Mouse (Mus musculus) spleen, embryonic (tissue): ENCODE measurements around the gene Chchd3.

Source experiments
- CTCF ChIA-PET: fragments of 350-600 bp; sonication (Branson Sonifier 250); formaldehyde crosslinking; loops from one replicate; lab custom pipeline; 2022; lab: Charles Lee

Chchd3 gene

DNA sequence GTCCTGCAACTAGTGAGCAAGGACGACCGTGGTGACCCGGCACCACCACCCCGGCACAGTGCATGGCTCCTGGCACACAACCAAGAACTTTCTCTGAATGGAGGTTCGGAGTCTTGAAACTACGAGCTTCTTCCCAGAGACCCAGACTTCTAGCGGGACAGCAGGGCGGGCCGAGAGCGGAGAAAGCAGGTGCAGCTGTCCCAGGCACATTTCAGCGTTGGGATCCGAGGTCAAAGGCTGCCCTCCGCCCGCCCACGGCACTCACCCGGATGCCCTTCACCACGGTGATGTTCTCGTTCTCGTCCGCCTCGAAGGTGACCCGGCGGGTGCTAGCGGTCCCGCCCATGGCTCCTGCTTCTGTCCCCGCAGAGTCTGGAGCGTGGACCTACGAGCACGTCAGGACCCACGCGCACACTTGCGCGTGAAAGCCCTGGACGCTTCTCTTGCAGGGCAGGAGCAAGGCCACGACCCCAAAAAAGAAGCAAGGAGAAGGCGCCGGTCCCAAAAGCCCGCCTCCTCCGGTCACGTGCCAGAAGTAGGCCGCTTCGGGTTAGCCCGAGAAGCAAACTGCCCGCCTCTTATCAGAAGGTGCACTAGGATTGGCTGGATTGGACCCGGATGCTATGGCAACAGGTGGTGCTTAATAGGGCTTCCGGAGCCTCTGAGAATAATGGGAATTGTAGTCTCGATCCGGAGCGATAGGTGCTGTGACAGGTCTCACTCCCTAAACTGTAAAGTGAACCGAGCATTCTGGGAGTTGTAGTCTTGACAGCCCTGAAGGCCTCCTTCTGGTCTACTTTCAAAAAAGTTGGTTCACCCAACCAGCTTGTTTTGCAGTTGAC lies at the start of gene Chchd3:
Gene Chchd3, minus strand, starts transcription at position 526 of the 842 bp plus-strand sequence.
- CTCF ChIA-PET = no interaction called here

DNA sequence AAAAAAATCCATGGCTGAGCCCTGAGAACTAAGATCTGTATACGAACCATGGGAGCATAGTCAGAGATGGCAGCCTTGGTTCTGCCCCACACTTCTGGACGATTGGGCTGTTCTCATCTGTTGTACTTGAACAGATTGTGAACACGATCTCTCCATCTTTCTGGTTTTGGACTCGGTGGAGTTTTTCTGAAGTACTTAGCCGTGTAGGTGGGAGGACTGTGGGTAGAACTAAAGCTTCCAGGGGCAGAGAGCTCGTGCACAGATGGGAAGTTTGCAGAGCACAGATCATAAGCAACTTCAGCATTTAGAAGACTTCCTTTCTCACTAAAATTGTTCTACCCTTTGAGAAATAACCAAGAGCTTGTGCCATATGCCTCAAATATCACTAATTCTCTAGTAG lies 44.6 kb upstream of the Chchd3 start:
- CTCF ChIA-PET = no interaction called here

DNA sequence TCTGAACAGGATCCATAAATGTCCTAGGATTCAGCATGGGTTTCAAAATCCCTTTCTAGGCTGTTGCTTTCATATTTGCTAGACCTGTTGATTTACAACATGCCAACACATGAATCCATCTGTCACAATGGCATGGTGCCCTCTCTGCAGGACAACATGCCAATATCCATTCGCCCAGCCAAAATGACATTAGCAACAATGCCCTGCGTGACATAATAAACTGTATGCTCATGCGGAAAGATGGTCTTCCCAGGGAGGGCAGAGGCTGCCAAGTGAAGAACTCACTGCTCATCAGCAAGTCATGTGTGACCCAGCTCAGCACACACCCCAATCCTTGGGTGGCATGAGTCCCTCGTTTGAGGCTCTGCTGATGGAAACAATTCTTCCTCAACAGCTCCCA lies 38.8 kb upstream of the Chchd3 start:
- CTCF ChIA-PET = no interaction called here

DNA sequence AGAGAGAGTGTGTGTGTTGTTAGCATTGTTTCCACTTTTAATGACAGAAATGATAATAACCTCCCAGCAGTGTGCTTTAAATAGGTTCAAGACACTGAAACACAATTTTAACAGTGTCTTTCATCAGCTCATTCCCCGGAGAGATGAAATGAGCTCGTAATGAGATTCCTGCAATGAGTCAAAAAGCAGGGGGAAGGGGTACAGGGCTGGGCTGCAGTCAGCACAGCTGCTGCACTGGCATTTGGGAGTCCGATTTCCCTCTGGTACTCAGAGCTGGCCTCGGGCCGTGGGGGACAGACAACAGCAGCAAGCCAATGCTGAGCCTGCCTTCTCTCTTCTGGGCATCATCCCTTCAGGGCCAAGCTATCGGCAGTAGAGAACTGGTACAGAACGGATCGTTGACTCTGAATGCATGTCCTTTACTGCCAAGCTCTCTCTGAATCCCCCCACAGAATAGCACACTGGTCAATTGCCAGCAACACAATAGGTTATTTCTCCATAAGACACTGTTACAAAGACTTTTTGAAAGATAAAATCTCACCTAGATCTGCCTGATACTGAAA lies 34.7 kb upstream of the Chchd3 start:
- CTCF ChIA-PET = no interaction called here

DNA sequence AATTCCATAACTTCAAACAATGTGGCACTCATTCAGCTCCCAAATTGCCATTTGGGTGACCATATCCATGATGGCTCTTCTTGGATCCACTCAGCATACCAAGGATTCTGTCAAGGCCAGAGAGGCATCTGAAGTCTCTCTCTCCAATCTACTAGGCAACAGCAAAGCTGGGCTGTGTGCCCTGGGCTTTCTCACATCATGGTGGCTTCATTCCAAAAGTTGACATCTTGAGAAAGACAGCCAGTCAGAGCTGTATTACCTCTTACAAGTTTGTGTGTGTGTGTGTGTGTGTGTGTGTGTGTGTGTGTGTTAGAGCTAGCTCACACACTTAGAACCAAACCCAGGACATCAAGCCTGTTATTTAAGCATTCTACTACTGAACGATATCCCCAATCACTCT lies 20.1 kb upstream of the Chchd3 start:
- CTCF ChIA-PET = interaction anchor here (0.7 kb wide), 1 partner anchor 288 kb away, joined by 4 read pairs; no protein-coding TSS in a partner anchor

DNA sequence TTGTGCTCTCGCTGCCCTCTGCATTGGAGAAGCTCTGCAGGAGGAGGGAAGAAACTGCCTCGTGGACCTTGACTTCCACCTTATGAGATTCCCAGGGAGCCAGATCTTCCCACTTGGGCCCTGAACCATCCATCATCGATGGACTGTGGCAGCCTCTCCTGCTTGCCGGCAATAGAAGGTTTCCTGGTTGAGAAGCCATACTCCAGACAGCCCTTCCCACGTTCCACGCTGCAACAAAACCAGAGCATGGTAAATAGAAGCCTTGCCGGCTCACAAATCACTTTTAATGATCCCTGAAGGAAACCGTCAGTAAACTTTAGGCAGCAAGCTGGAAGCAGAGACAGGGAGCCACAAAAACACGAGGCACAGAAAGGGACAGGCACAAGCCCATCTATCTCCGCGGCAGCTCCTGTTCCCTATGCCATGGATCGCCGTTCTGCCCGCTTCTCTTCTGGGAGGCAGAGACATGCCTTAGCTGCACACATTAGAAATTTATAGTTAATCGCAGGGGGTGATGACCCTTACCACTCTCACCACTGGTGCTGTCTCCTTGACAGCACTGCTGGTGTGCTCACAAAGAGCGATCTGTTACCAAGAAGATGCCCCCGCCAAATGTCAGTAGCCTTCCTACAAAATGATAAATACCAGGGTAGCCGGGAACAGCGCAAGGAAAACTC lies 18.3 kb upstream of the Chchd3 start:
- CTCF ChIA-PET = no interaction called here

DNA sequence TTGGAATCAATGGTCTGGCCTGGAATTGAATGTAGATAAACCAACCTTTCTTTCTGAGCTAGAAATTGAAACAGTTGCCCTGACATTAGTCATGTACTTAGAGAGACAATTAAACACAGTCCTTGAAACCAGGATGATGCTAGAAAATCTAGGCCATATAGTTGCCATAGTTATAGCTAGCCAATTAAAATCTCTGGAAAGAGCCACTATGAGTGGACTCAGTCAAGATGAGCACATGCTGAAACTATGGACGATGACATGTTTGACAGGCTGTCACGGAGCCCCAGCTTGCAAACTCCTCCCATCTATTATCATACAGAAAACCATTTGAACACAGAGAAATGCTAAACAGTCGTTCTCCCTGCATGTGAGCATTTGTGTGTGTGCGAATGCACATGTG lies 6.4 kb upstream of the Chchd3 start:
- CTCF ChIA-PET = no interaction called here

DNA sequence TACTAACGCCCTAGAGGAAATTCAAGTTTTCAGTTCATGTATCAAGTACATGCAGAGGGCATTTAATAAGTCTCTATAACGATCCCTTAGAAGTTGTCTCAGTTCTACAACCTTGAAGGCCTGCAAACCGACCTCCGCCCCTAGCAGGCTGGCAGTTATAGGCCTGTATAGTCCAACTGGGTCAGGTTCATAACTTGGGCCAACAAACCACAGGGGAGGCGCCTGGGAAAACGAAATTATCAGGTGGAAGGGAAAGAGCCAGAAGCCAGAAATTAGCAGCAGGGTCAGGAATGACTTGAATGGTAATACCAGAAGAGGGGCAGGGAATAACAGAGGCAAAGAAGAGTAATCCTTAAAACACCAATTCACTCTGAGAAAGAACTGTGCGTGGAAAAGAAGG lies 784 bp downstream of the Chchd3 start:
- CTCF ChIA-PET = no interaction called here

DNA sequence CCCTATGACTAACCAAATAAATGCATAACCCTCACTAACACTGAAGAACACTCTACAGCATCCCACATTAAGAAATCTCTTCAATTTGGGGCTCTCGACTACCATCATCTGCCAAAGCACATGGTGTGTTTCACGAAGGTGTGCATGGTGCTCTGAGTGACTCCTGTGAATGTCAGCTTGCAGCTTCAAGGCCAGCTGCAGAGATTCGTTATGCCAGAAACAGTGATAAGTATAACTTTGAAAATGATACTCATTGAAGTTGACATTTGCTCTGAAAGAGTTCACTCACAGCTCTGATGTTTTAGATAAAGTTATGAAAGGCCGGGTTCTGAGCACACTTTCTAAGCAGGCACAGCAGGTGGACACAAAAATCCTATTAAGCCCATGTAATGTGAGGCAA lies 3.7 kb downstream of the Chchd3 start:
- CTCF ChIA-PET = interaction anchor here (0.7 kb wide), 2 partner anchors 46 to 345 kb away, joined by 3 to 5 read pairs; no protein-coding TSS in a partner anchor

DNA sequence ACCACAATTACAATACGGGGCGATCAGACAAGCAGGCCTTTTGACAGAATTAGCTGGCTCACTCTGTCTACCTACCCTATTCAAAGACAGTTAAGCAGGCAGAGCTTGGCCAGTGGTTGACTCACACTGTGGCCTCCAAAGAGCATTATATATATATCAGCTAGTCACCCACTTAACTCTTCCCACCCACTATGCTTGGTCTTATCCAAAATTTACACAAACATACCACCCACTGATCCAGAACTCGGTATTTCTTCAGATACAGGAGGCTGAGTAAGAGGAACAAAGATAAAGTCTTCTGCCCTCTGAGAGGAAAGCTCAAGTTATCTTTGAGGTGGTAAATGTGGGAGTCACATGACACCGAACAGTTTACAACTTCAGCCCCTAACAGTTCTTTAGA lies 4.4 kb downstream of the Chchd3 start:
- CTCF ChIA-PET = no interaction called here

DNA sequence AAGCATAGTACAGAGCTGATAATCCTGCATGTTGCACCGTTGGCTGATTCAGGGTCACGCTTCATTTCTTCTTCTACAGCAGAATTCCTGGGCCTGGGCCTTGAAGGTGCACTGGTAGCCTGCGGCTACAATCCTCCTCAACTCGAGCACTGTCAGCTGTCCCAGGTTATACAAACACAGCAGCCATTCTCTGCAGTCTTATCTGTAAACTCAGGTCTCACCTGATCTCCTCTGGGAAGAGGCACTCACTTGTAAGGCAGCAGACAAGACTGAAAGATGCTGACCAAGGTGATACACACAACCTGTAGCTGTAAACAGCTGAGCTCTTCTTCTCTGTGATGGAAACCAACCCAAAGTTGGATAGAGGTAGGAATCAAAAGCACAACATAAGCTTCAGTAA lies 5.1 kb downstream of the Chchd3 start:
- CTCF ChIA-PET = no interaction called here

DNA sequence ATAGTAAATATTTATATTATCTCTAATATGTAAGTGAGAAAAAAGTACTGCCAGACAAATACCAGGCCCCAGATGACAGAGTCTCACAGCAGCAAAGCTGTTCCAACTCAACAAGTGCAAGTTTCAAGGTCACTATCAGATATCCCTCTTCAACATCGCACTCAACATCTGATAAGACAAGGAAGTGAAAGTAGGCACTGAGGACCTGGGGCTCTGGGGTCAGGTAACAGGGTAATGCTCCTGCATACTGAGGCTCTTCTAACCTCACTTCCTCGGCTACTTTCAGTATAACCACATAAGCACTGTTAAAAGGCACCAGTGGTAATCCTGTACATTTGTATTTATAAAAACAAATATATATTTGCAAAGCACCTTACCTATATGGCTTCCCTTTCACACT lies 8.4 kb downstream of the Chchd3 start:
- CTCF ChIA-PET = no interaction called here

DNA sequence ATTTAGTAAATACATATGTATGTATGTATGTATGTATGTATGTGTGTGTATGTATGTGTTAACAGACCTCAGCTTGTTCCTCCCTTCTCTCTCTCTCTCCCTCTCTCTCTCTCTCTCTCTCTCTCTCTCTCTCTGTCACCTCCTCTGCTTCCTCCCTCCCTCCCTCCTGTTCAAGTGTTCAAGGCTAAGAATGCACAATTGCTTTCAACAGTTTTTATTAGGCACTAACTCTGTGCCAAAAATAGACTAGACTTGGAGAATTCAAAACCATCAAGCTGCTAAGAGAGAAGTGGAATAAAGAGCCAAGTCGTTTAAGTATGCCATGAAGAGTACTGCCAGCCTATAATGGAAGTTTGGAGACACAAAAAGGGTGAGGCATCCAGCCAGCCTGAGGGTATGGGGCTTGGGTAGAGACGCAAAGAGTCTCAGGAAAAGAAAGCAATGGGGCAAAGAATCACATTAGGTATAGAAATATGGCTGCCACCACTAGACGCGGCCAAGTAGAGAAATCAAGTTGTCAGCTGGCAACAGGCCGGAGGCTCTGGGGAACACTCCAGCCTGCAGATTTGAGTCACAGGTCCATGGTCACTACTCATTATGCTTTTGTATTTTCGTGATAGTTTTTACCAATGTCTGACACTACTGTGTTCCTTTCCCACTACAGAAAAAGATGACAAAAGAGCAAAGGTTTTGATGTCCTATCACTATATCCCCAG lies 10.2 kb downstream of the Chchd3 start:
- CTCF ChIA-PET = interaction anchor here (0.6 kb wide), 2 partner anchors 59 to 156 kb away, joined by 3 to 4 read pairs; no protein-coding TSS in a partner anchor

DNA sequence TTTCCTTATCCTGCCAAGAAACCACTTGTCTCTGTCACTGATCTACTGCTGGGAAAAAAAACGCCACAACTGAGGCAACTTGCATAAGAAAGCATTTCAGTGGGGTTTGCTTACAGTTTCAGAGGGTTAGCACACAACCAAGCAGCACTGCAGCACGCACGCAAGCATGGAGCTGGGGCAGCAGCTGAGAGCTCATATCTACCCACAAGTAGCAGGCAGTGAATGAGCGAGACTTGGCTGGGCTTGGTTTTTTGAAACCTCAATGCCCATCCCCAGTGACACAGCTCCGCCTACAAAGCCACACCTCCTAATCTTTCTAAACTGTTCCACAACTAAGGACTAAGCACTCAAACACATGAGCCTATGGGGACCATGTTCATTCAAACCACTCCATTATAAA lies 16.6 kb downstream of the Chchd3 start:
- CTCF ChIA-PET = interaction anchor here (0.6 kb wide), 1 partner anchor 27 kb away, joined by 11 read pairs; no protein-coding TSS in a partner anchor

DNA sequence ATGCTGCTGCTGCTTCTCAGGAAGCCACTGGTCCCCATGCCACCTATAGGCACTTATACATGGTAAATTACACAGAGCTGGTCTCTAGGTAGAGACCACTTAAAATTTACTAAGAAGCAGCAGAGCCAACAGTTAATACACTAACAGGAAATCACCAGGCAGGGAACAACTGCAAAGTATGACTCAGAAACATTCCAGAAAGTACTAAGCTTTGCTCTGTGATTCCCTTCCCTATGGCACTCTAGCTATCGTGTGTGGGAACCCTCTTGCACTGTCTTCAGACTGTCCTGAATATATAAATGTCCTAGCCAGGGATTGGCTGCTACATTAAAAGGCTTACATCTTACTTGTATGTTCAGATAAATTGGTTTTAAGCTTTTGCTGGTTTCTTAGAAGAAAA lies 17.2 kb downstream of the Chchd3 start:
- CTCF ChIA-PET = interaction anchor here (0.6 kb wide), 1 partner anchor 26 kb away, joined by 11 read pairs; no protein-coding TSS in a partner anchor

DNA sequence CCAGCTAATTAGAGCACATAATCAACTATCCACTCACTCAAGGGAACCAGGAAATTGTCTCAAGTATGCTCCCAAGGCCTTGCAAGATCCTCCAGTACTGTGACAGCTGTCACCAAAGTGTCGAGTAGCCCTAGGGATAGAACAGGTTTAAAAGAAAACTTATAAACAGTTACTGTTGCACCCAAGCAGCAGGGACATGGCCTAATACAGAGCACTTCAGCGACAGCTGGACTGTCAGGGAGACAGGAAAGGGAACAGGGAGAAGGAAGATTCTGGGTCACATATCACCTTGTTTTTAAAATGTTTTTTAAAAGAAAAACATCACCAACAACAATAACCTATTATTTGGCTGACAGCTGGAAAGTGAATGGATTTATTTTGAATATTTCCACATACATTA lies 18.1 kb downstream of the Chchd3 start:
- CTCF ChIA-PET = no interaction called here

DNA sequence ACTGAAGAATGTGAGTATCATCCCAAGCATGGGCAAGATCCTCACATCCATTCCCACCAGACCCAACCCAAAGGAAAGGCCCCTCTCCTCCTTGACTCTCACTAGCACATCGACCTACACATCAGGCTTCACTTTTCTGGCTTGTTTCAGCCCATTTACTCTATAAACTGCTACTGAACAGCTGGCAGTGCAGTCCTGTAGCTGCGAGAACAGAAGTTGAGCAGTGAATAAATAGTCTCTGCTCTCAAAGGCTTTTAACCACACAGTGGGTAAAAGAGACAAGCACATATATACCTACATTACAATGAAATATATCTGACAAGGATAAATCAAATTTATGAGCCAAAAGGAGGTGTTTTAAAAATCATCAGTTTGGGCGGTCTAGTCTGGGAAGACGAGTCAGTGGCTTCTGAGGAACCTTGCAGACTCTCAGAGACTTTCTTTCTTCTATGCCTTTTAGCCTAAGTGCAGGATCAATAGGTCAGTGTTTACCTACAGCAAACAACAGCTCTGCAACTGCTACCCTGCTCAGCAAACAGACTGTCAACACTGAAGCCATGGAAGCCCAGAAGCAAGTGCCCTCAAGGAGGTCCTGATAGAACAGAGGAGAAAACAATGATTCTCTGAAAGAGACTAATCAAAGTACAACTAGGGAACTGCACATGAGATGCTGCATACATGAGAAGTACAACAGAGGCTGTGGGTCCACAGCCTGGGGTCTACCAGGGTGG lies 19.5 kb downstream of the Chchd3 start:
- CTCF ChIA-PET = no interaction called here

DNA sequence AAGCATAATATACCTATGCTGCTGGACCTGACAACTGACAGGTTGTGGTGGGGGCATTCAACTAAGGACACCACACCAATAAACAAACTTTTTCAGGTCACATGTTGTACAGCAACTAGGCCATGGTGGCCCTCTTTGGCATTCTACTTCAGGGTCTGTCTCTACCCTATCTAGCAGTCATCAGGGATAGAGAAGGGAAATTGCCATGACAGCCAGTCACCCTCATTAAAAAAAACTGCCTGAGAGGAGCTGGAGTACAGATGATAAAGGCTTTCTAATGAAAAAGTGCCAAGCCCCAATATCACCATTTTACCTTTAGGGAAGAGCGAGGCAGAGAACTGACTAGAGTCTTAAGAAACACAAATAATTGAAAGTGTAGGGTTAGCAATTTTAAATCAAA lies 27.5 kb downstream of the Chchd3 start:
- CTCF ChIA-PET = no interaction called here

DNA sequence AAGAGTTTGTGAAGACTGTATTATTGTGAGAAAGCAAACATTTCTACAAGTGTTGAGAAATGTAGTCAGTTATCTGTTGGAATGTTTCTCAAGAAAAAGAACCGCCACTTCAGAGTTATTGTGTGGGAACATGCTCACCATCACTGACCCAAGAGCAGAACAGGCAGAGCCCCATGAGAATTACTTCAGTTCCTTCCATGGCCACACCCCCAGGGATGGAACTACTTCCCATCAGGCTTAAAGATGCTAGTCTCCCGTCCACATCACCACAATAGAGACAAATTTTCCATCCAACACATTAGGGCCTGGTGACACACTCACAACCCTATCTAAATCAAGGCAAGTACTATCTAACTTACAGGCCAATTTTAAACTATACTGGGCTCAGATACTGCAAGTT lies 28.4 kb downstream of the Chchd3 start:
- CTCF ChIA-PET = no interaction called here

DNA sequence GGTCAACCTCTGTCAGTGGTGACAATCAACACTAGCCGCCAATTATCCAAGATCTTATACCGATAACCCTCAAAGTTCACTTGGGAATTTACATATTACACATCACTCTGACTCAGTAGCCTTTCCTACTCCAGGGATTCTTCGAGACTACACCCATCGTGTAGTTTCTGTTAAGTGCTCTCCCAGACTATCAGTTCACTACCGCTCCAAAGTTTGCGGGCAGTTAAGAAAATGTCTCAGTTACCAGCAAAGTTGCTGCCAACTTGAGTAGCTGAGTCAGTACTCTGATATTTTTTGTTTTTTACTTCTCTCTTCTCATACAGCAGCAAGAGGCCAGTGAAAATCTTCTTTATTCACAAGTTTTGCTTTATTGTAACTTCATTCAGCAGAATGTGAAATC lies 31.8 kb downstream of the Chchd3 start:
- CTCF ChIA-PET = no interaction called here

DNA sequence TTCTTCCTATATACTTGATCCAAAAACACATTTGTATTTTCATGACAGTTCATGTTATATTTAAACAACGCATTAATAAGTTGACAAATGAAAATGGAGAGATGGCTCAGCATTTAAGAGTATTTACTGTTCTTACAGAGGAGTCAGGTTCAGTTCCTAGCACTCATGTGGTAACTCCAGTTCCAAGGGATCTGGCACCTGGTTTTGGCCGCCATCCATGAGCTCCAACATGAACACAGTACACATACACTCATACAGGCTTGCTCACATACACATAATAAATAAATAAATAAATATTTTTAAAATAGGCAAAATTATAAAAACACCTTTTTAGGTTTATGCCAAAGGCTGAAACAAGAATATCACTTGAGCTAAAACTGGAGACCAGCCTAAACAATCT lies 35.0 kb downstream of the Chchd3 start:
- CTCF ChIA-PET = no interaction called here
